Mouse (Mus musculus) cerebellum, adult 11 months (tissue): ENCODE measurements around the gene Afmid.

Experiments
- DNase-seq: peaks from one replicate; pipeline ENCODE4 v3.0.0; 2022

Afmid gene

DNA sequence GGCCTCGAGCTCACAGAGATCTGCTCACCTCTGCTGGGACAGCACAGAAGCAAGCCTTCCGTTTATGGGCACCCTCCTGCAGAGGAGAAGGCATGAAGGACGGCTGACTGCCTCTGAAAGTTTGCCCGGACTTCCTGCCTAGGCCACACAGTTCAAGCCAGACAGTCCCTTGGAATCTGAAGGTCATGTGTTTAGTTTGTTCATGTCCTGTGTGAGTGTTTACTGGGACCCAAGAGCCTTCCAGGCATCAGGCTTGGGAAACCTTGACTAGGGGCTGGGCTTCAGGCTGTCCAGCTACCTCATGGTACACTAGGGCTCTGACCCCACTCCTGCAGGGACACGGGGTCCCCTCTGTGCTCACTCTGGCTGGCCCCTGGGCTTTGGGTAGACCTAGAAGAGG is 60.3 kb downstream of the Afmid start:
- DNase-seq, result no peak

DNA sequence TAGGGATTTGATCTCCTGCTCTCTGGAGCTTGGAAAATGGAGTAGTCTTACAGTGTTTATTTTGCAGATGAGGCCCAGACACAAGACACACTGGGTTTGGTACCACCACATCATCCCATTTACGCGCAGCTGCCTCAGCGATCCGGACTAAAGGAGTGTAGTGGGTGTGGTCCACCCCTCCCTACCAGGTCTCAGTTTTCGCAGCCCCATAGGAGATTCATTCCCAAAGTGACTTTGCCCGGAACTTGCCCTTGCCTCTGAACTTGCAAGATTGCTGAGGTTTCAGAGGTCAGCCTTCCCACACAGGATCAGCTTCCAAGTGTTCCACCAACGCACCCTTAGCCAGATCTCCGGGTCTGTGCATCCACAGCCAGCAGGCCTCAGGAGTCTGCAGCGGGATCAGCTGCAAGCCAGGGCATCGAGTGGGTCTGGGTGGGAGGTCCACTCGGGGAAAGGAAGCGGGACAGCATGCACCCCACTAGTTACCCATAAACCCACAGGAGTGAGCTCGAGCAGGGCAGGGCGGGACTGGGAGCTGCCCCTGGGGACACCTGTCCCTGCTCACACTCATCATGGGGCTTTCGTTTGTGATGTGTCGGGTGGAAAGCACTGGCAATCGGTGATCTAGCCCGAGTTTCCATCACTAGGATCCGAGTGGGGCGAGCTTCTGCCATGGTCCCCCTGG is 62.6 kb downstream of the Afmid start:
- DNase-seq, result no peak

DNA sequence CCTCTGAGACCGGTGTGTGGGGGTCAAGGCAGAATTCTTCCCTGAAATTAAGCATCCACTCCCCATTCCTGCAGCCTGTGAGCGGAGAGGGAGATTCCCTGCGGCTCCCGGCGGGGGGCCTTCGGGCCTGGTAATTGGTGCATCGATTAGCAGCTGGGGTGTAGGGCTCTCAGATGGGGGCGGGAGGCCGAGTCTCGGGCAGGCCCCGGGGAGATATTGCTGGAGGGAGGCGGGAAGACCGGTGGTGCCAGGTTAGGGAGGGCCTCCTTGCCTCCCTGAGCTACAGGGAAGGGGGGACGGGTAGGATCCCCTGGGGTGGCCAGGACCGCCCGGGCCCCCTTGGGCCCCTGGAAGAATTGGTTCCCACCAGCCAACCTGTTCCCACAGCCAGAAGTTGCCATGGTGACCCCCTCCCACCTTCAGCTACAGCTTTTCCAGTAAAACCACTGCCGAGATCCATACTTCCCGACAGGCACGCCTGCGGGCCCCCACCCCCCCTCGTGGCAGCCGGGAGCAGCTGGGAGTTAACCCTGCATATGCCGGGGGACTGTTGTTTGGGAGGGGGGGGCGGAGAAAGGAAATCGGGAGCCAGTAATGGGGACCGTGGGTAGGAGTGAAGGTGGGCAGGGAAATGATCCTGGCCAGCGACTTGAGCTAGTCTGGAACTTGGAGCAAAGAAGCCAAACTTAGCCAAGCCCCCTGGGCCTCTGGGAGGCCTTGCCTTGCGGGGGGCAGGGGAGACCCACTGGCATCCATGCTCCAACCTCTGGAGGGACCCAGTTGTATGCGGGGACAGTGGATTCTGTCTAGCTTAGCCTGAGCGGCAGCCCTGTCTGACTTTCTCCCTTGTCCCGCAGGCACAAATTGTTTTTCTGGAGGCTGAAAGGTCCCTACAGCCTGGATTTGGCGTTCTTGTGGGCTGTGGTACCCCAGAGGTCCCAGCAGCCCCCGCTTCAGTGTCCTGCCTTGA is 63.4 kb downstream of the Afmid start:
- no peak for DNase-seq
